Mouse (Mus musculus): ENCODE measurements around the gene Kyat1.

- TF ChIP-seq POLR2A (IDR thresholded peaks at IDR 0.05; ENCODE audit: borderline replicate concordance, insufficient read depth, low read length) (no peak), CTCF (IDR thresholded peaks at IDR 0.05; ENCODE audit: borderline replicate concordance, insufficient read depth, low read depth, low read length) (no peak)
Measured at GRCm38 (mm10) chr2:30212951-30213350, 7.3 kb upstream of the Kyat1 start.
